Mouse (Mus musculus): ENCODE results near the gene Lin52. TPM values are rescaled to one million over a fixed set of nuclear protein-coding genes. Genes with fewer than 3 reads are reported as not detected.

Lin52 gene
- polyA plus RNA-seq, 1 experiment from 2014 or later, result 36.1 TPM

DNA sequence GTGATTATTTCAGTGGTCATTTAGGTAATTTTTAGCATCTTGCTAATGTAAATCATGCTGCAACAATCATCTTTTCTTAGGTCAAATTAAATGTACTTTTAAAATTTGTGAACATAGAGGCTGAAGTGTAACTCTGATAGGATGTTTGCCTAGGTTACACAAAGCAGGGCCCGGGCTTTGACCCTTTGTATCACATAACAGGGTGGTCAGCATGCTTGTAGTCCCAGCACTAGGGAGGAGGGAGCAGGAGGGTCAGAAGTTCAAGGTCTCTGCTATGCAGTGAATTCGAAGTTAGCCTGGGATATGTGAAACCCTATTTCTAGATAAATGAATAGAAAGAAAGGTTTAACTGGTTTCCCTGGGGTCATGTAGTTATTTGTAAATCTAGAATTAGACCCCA is 30.0 kb downstream of the Lin52 start:
- ATAC-seq (replicated peaks; ENCODE audit: insufficient number of reproducible peaks, low FRiP score, low TSS enrichment, low read depth) (no peak), DNase-seq (ENCODE audit: low spot score) (no peak)
- H3K9me3 ChIP-seq (replicated peaks; ENCODE audit: control insufficient read depth, low read length), result no peaks in the 10 kb centered on the region
- no peak overlapping the region for H3K9ac ChIP-seq (replicated peaks; ENCODE audit: low read length)
- WGBS, result 47% methylated on average over 2 of the region's 2 CpGs
- H3K27ac ChIP-seq (replicated peaks; ENCODE audit: low read depth, low read length), result no peak overlapping the region
- no peak overlapping the region for H3K4me3 ChIP-seq (ENCODE audit: low read depth, low read length)
- H3K4me2 ChIP-seq (ENCODE audit: low read depth, low read length), result no peak overlapping the region
- no peaks in the 10 kb centered on the region for H3K4me1 ChIP-seq (ENCODE audit: control insufficient read depth, insufficient read depth, low read length)
- no peaks in the 10 kb centered on the region; the same call in 1 of the 2 replicates for H3K36me3 ChIP-seq (replicated peaks; ENCODE audit: control insufficient read depth, insufficient read depth, low read depth, low read length)
- no peaks in the 10 kb centered on the region for H3K27me3 ChIP-seq (ENCODE audit: control insufficient read depth, insufficient read depth, low read length)

DNA sequence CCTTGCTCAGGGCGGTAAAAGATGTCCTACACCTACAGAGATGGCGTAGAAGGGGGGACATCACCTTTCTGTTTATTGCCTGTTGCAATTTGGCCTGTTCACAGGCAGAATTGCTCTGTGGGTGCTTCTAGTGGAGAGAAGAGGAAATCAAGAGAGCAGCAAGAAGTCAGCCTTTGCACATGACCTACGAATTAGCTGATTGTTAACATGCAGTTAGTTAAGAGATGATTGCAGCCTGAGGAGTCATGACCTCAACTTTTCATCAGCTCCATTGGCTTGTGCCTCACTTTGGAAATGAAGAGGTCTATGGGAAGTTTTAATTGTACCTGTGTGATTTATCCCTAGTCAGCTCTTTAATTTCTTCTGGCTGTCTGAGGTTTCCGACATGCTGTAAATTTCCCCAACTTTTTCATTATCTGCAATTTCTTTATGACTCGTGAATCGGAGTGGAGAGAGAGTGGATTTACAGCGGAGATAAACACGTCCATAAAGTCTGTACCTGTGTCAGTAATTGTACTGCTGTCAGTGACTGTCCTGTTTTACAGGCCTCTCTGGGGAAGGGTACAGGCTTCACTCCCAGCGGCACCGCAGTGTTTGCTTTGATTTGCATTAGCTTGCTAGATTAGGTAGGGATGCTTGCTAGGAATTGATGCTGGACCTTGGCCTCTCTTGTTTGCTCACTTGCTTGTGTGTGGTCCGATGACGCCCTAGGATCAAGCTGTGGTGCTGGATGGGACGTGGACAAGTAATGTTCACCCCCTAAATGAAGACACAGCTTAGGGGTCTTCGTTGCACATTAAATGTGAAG is 31.8 kb downstream of the Lin52 start:
- Histone ChIP-seq H3K4me1 (ENCODE audit: control insufficient read depth, insufficient read depth, low read length) (no peaks in the 10 kb centered on the region), H3K27me3 (ENCODE audit: control insufficient read depth, insufficient read depth, low read length) (no peaks in the 10 kb centered on the region), H3K9me3 (replicated peaks; ENCODE audit: control insufficient read depth, low read length) (no peaks in the 10 kb centered on the region), H3K4me3 (ENCODE audit: low read depth, low read length) (no peak overlapping the region), H3K9ac (replicated peaks; ENCODE audit: low read length) (no peak overlapping the region), H3K4me2 (ENCODE audit: low read depth, low read length) (no peak overlapping the region), H3K27ac (replicated peaks; ENCODE audit: low read depth, low read length) (no peak overlapping the region), H3K36me3 (replicated peaks; ENCODE audit: control insufficient read depth, insufficient read depth, low read depth, low read length) (no peaks in the 10 kb centered on the region; the same call in 1 of the 2 replicates)
- DNase-seq (ENCODE audit: low spot score) (no peak), ATAC-seq (replicated peaks; ENCODE audit: insufficient number of reproducible peaks, low FRiP score, low TSS enrichment, low read depth) (no peak)
- WGBS, result 85% methylated on average over 14 of the region's 14 CpGs

DNA sequence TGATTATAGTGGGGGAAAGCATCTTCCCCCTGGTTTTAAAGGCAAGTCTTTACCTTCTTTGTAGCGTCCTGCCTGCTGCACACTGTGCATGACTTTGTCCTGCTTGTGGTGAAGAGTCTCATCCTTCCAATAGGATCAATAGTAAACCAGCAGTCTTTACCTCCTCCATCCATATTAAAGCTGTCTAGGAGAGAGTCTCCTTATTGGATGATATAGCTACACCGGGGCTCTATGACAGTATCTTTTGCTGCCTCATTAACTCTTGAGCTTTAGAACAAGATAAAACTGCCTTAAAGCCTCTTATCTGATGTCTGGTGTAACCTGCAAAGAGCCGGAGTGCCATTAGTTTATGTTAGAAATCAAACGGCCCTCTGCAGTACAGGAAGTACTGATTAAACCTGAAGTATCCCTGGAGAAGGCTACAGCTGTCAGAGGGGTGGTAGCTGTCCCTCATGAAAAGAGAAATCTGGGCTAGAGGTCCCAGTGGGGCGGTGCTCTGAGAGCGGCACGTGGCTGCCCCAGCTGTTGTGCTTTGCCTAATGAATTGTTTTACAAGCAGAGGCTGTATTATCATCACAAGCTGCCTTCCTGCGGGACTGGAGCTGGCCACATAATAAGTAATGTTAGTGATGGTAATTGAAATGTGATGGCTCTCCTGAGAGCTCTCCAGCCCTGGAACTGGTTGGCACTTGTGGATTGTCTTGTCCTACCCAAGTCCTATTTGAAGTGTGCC is 36.3 kb downstream of the Lin52 start:
- ATAC-seq (replicated peaks; ENCODE audit: insufficient number of reproducible peaks, low FRiP score, low TSS enrichment, low read depth) (peak; percentile 59), DNase-seq (ENCODE audit: low spot score) (peak; percentile 12)
- Histone ChIP-seq H3K9ac (replicated peaks; ENCODE audit: low read length) (no peak overlapping the region), H3K27me3 (ENCODE audit: control insufficient read depth, insufficient read depth, low read length) (no peaks in the 10 kb centered on the region), H3K9me3 (replicated peaks; ENCODE audit: control insufficient read depth, low read length) (no peaks in the 10 kb centered on the region), H3K4me3 (ENCODE audit: low read depth, low read length) (no peak overlapping the region), H3K4me2 (ENCODE audit: low read depth, low read length) (no peak overlapping the region), H3K4me1 (ENCODE audit: control insufficient read depth, insufficient read depth, low read length) (no peaks in the 10 kb centered on the region), H3K36me3 (replicated peaks; ENCODE audit: control insufficient read depth, insufficient read depth, low read depth, low read length) (no peaks in the 10 kb centered on the region), H3K27ac (replicated peaks; ENCODE audit: low read depth, low read length) (no peak overlapping the region)
- WGBS, result 43% methylated on average over 8 of the region's 8 CpGs

DNA sequence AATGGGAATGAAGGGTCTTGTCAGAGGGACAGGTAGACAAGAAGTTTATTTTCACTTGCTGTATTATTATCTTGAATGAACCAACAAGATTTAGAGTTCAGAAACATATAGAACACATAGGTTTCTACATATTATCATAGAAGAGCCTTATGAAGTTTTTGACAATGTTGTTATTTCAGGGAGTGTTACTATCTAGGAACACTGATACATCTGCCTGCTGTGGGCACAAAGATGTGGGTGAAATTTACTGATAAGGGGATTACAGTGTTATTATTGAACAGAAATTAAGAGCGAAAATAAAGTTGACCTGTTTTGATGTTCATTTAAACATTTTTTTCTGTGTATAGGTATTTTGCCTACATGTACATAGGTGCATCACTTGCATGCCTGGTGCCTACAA is 45.6 kb downstream of the Lin52 start:
- ATAC-seq (replicated peaks; ENCODE audit: insufficient number of reproducible peaks, low FRiP score, low TSS enrichment, low read depth) (no peak), DNase-seq (ENCODE audit: low spot score) (no peak)
- no peak overlapping the region for H3K4me2 ChIP-seq (ENCODE audit: low read depth, low read length)
- WGBS, result 98% methylated on average over 1 of the region's 1 CpGs
- no peak overlapping the region for H3K9ac ChIP-seq (replicated peaks; ENCODE audit: low read length)
- no peak overlapping the region for H3K4me3 ChIP-seq (ENCODE audit: low read depth, low read length)
- H3K36me3 ChIP-seq (replicated peaks; ENCODE audit: control insufficient read depth, insufficient read depth, low read depth, low read length), result no peaks in the 10 kb centered on the region
- H3K4me1 ChIP-seq (ENCODE audit: control insufficient read depth, insufficient read depth, low read length), result no peaks in the 10 kb centered on the region; the same call in 1 of the 2 replicates
- H3K9me3 ChIP-seq (replicated peaks; ENCODE audit: control insufficient read depth, low read length), result no peaks in the 10 kb centered on the region
- H3K27me3 ChIP-seq (ENCODE audit: control insufficient read depth, insufficient read depth, low read length), result no peaks in the 10 kb centered on the region
- no peak overlapping the region for H3K27ac ChIP-seq (replicated peaks; ENCODE audit: low read depth, low read length)

DNA sequence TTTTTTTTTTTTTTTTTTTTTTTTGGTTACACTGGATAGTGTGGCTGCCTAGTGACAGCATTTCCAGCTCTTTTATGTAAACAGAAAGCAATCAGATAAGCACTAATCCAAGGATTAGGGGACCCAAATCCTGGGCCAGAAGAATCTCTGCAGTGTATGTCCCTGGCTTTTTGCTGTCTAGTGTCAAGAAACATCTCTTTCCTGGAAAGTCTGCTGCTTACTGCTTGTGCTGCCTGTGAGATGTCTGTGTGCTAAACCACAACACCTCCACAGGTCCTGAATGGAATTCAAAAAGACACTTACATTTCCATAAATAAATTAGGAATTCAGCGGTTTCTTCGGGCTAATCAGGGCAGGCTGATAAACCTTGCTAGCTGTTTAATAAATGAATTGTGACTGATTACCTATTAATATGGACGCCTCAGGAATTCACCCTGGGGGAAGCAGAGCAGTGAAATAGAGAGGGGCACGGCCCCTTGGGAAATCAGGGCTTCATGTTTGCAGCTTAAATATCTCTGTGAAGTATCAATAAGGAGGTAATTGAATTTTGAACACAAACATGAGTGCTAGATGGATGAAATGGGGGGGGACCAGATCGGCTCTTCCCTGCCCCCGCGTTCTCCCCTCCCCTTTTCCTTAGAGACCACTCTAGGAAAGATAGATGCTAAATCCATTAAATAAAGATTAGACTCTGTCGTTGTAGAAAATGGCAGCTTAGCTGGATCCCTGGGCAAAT is 49.5 kb downstream of the Lin52 start:
- H3K4me1 ChIP-seq (ENCODE audit: control insufficient read depth, insufficient read depth, low read length), result no peaks in the 10 kb centered on the region; the same call in 1 of the 2 replicates
- WGBS, result 54% methylated on average over 8 of the region's 8 CpGs
- ATAC-seq (replicated peaks; ENCODE audit: insufficient number of reproducible peaks, low FRiP score, low TSS enrichment, low read depth), result no peak
- H3K4me3 ChIP-seq (ENCODE audit: low read depth, low read length), result no peak overlapping the region
- no peak overlapping the region for H3K27ac ChIP-seq (replicated peaks; ENCODE audit: low read depth, low read length)
- H3K9ac ChIP-seq (replicated peaks; ENCODE audit: low read length), result no peak overlapping the region
- no peak overlapping the region for H3K4me2 ChIP-seq (ENCODE audit: low read depth, low read length)
- DNase-seq (ENCODE audit: low spot score), result no peak
- H3K36me3 ChIP-seq (replicated peaks; ENCODE audit: control insufficient read depth, insufficient read depth, low read depth, low read length), result no peaks in the 10 kb centered on the region
- H3K27me3 ChIP-seq (ENCODE audit: control insufficient read depth, insufficient read depth, low read length), result no peaks in the 10 kb centered on the region
- H3K9me3 ChIP-seq (replicated peaks; ENCODE audit: control insufficient read depth, low read length), result no peaks in the 10 kb centered on the region

DNA sequence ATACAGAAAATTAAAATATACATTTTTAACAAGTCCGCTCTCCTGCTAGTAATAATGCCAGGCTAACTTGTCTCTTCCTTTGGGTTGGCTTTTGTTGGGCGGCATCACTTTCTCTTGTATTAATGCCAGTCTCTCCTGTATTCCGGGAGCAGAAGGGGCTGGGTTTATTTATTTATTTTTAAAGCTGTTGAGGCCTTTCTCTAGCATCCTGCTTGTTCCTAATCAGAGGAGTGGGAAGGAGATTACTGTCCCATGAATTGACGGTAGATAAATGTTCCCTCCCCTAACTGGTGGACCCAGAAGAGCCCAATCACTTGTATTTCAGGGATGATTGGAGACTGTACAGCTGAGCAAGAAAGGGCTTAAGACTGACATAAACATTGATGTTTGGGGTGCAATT is 50.1 kb downstream of the Lin52 start:
- DNase-seq (ENCODE audit: low spot score), result no peak
- no peak overlapping the region for H3K4me2 ChIP-seq (ENCODE audit: low read depth, low read length)
- 67% methylated on average over 4 of the region's 4 CpGs for WGBS

DNA sequence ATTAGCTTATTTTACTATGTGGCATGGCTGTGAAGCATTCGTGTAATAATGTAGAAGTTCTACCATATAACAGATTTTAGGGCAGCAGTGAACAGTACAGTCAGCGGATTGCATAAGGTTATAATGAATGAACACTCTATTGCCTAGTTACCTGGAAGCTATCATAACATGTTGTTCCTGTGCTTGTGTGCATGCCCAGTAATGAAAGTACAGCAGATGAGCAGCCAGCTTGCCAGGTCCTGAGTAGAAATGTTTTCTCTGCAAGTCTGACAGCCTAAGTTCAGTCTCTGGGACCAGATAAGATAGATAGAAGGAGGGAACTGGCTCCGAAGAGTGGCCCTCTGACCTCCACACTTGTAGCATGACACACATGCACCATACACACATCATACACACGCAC is 55.6 kb downstream of the Lin52 start:
- DNase-seq (ENCODE audit: low spot score) (no peak), ATAC-seq (replicated peaks; ENCODE audit: insufficient number of reproducible peaks, low FRiP score, low TSS enrichment, low read depth) (no peak)
- WGBS, result 93% methylated on average over 4 of the region's 4 CpGs
- Histone ChIP-seq H3K4me1 (ENCODE audit: control insufficient read depth, insufficient read depth, low read length) (no peaks in the 10 kb centered on the region), H3K9ac (replicated peaks; ENCODE audit: low read length) (no peak overlapping the region), H3K36me3 (replicated peaks; ENCODE audit: control insufficient read depth, insufficient read depth, low read depth, low read length) (no peaks in the 10 kb centered on the region), H3K4me3 (ENCODE audit: low read depth, low read length) (no peak overlapping the region), H3K4me2 (ENCODE audit: low read depth, low read length) (no peak overlapping the region), H3K27ac (replicated peaks; ENCODE audit: low read depth, low read length) (no peak overlapping the region), H3K9me3 (replicated peaks; ENCODE audit: control insufficient read depth, low read length) (no peaks in the 10 kb centered on the region), H3K27me3 (ENCODE audit: control insufficient read depth, insufficient read depth, low read length) (no peaks in the 10 kb centered on the region)

More for the DNA sequence above, 50.1 kb downstream of the Lin52 start:
- no peak for ATAC-seq (replicated peaks; ENCODE audit: insufficient number of reproducible peaks, low FRiP score, low TSS enrichment, low read depth)
- Histone ChIP-seq H3K27ac (replicated peaks; ENCODE audit: low read depth, low read length) (no peak overlapping the region), H3K36me3 (replicated peaks; ENCODE audit: control insufficient read depth, insufficient read depth, low read depth, low read length) (no peaks in the 10 kb centered on the region), H3K9me3 (replicated peaks; ENCODE audit: control insufficient read depth, low read length) (no peaks in the 10 kb centered on the region), H3K9ac (replicated peaks; ENCODE audit: low read length) (no peak overlapping the region), H3K27me3 (ENCODE audit: control insufficient read depth, insufficient read depth, low read length) (no peaks in the 10 kb centered on the region), H3K4me1 (ENCODE audit: control insufficient read depth, insufficient read depth, low read length) (no peaks in the 10 kb centered on the region; the same call in 1 of the 2 replicates), H3K4me3 (ENCODE audit: low read depth, low read length) (no peak overlapping the region)

Measured in embryonic facial prominence, embryonic 11.5 days (tissue).